Mouse (Mus musculus) liver, postnatal 0 days (tissue): ENCODE measurements at regions not wholly inside any gene's neighbourhood (a gene's known extent, or its start where the extent isn't known, plus 50 kb on each side); places are given as distances from the start of the nearest gene placed in this dataset.

Experiments used
- CTCF ChIP-seq: sonication (generic); IDR thresholded peaks from 2 replicates; pipeline ENCODE4 v1.5.1; 2016; ENCODE audit warnings: antibody characterized with exemption, low read depth
- EP300 ChIP-seq: IDR thresholded peaks from 2 replicates; pipeline ENCODE4 v1.6.1; 2016; ENCODE audit warnings: antibody characterized with exemption, low read depth, mild to moderate bottlenecking

DNA sequence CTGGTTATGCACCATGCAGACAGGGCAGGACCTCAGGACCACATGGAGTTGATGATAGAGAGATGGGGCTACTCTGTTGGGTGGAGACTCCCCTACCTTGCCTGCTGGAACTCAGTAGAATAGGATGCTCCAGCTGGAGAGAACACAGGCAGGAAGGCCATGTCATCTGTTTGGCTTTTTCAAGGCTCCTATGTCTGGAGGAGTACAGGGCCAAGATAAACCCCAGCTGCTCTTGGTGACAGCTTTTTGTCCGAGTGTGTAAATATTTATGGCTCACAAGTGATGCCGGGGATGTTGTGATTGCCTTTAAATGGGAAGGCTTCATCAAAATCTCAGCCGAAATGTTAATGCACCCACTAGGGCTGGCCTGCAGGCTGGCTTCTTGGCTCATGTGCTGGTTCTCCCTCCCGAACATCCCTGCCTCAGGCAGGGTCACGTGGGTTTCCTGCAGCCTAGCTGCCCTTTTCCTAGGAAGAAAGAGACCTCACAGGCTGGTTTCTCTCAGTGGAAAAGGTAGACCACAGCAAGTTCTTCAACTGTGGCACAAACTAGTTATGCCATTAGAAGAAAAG lies 411.7 kb downstream of the Fam19a5 start:
- no peak for TF ChIP-seq CTCF
- TF ChIP-seq EP300 = no peak
